Mouse (Mus musculus) heart, postnatal 14 days (tissue): ENCODE measurements around the gene Cnn1. TPM values are rescaled to one million over a fixed set of nuclear protein-coding genes. Genes with fewer than 3 reads are reported as not detected.
"Not testable (repeated sequence)": the region's sequence is repeated elsewhere in the genome, so short reads cannot be mapped to it uniquely, and the experiment has no call there.

Experiments
- DNase-seq, 2 experiments: peaks; one replicate each; pipeline ENCODE4 v3.0.0; 2021 to 2022
- intact Hi-C: fragments of 180-260 bp; cut with DNase I; formaldehyde crosslinking; loops from one replicate; pipeline ENCODE4 v1.15.1; 2025
- total RNA-seq, 2 experiments: library from RNA; stranded (reverse); gene quantifications; 2 replicates each; pipeline ENCODE4 v1.2.3; 2021

Gene Cnn1
- total RNA-seq, 2 experiments from 2014 or later, result 5.4 to 9.5 TPM

DNA sequence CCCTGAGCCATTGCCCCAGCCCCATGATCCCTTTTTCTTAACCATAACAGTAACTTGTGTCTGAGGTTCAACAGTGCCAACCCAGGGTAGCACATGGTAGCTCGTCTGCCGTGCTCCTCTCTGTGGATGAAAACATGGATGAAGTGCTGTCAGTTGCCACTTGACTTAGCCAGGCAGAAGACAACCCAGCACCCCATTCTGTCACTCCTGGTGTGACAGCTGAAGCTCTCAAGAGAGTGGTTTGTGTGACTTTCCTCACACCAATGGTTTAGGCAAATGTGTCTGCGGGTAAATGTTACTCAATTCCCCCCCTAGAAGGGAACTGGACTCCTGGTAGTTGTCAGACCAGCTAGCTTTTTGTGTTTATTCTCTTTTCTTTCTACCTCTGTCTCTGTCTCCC lies 23.0 kb downstream of the Cnn1 start:
- intact Hi-C loops, result no loop called here
- no peak for DNase-seq

DNA sequence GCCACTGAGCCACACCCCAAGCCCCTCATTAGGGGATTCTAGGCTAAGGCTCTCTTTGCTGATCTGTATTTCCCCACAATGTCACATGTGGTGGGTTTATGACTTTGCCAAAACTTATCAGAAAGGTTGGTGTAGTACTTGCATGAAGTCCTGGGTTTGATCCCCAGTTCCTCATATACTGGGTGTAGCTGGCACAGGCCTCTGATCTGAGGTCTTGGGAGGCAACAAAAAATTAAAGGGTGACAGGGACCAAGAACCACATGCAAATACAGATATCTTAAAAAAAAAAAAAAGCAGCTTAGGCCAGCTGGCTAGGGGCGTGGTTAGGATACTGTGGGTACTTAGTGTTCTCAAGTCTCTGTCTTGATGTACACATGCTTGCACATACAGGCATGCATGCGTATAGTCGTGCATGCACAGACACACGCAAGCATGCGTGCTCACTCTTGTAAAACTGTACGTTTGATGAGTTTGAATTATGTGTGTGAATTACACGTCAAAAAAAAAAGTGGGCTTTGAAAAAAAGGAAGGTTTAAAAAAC lies 24.1 kb downstream of the Cnn1 start:
- no peak for DNase-seq
- intact Hi-C loops, result no loop called here

DNA sequence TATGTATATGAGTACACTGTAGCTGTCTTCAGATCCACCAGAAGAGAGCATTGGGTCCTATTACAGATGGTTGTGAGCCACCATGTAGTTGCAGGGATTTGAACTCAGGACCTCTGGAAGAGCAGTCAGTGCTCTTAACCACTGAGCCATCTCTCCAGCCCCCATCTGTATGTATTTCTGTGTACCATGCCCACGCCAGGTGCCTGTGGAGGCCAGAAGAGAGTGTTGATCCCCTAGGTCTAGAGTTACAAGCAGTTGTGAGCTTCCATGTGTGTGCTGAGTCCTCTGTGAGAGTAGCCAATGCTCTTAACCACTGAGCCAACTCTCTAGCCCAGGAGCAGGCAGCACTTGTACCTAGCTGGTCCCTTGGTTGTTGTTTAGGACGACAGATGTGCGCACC lies 25.2 kb downstream of the Cnn1 start:
- no peak for DNase-seq
- intact Hi-C loops, result no loop called here

DNA sequence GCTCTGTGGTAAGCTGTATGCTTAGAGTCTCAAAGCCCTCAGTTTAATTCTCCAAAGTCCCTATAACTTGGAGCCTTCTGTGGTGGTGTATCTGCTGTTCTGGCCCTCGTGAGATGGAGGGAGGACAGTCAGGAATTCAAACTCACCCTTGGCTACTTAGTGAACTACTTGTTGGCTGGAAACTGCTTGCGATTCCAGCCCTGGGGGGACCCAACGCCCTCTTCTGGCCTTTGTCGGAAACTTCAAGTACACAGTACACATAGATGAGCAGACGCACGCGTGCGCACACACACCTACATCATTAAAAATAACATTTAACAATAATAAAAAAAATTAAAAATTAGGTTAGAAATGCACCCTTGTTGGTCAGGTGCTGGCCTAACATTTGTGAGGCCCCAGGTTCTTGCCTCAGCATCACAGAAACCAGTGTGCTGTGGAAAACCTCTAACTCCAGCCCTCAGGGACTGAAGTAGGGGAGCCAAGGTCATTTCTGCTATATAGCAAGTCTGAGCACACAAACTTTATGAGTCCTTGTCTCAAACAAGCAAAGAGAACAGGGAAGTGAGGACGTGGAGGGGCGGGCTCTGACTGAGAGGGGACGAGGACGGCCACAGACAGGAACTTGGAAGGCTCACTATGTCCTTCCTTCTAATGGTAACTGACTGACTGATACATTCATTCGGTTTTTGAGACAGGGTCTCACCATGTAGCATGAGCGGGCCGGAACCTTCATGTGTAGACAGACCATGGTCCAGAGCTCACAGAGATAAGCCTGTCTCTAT lies 26.4 kb downstream of the Cnn1 start:
- intact Hi-C loops, result no loop called here
- no peak for DNase-seq

DNA sequence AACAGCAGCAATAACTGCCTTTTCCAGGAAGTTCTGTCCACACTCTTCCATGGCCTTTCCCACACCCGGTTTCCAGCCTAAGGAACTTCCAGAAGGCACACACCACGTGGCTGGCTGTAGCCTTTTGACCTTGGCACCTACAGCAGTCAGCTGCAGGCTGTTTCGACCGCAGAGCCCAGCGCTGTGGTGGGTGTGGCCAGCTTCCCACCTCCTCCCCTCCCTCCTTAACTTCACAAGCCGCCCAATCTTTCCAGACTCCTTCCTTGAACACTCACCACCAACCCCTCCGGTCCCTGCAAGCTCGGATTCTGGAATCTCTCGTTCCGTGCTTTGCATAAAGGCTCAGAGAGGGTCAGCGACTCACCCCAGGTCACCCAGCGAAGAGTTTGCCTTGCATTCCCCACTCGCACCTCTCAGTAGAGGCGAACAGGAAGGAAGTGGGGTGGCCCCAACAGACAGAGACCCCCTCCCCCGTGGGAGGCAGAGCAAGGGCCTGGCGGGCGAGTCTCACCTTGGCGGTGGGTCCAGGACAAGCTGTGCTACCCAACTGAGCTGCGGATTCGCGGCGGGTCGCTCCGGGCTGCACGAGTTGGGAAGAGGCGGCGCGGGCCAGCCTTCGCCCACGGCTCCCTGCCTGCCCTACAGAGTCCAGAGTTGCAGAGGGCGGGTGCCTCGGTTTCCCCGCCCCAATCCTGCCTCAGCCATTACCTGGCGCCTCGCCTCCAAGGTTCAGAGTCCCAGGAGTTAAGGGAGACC lies 32.4 kb downstream of the Cnn1 start:
- DNase-seq, result peak; percentile 25 to 42
- intact Hi-C loops, result no loop called here

DNA sequence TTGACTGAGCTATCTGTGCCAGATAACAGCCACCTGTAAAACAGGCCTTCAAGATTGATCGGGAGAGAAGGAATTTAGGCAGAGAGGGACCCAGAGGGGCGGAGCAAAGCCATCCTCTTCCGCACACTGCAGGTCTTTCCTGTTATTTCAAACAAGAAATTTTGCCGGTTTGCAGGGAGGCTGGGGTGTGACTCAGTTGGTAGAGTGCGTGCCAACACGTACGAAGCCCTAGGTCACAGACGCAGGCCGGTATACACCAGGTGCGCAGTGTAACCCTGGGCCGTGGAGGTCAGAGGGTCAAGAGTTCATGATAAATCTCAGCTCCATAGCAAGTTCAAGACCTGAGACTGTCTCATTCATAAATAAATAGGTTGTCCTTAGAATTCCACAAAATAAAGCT lies 33.2 kb downstream of the Cnn1 start:
- intact Hi-C loops, result no loop called here
- no peak for DNase-seq

DNA sequence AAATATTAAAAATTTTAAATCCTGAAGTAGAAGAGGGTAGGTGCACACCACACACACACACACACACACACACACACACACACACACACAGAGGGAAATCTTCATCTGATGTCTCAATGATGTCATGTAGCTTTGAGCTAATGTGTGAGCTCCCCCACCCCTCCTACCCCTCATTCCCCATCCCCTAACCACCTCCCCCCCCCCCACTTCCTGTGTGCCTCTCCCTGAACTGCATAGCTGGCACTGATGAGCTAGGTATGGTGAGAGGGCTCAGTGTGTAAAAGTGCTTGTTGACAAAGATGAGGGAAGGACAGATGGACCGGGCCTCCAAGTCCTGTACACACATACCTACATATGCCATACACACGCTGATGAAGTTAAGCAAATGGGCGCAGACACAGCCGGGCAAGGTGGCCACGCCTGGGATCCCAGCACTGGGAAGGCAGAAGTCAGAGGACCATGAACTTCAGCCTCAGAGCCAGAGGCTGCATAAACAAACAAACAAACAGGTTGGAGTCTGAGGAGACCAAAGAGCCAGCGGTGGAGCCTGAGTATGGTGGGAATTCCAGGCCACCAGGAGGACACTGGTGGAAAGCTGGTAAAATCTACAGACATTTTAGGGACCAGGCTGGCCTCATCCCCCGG lies 35.4 kb downstream of the Cnn1 start:
- intact Hi-C loops, result no loop called here
- no peak for DNase-seq

DNA sequence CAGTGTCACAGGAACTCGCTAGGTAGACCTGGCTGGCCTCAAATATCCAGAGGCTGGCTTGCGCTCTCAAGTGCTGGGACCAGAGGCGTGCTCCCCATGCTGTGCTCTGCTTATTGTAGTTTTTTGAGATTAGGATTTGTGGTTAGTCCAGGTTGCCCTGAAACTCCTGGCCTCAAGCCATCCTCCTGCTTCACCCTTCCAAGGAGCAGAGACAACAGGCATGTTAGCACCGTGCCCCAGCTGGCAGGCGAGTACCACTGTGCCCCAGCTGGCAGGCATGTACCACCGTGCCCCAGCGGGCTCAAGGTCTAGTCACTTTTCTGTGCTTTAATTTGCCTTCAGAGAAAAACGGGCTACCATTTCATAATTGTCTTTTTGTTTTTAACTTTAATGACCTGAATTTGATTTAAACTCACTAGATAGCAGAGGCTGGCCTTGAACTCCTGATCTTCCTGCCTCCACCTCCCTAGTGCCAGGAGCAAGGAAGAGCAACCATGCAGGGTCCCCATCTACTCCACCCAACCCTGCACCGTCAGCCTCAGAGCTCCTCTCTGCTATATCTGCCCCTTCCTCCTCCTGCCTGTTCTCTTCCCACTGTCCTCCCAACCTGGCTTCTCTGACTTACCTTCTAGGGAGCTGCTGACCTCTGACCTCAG lies 36.1 kb downstream of the Cnn1 start:
- no peak for DNase-seq
- intact Hi-C loops, result no loop called here

DNA sequence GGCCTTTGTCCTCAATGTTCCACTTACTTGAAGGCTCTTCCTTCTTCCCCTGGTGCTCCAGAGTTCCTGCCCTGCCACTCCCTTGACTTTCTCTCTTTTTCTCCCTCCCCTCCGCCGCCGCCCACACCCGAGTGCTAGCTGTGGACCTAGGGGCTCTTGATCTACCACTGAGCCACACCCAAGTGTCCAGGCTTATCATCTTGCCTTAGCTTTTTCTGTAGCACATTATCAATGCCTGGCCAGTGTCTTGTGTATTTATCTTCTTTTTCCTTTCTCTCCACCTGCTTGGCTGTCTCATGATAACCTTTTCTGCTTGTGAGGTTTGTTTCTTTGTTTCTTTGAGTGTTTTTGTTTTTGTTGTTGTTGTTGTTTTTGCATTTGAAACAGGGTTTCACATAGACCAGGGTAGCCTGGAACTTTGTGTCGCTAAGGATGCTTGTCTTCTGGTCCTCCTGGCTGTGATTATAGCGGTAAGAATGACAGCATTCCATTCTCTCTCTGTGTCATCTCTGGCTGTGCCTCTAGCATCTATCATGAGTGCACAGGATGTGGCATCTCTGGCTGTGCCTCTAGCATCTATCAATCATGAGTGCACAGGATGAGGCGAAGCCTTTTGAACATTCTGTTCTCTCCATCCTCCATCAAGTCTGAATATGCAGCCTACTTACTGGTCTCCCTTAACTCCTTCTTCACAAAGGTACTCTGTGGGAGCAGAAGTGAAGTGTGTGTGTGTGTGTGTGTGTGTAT lies 36.8 kb downstream of the Cnn1 start, which contains the start of gene Acp5:
Gene Acp5, minus strand, starts transcription at position 68 of the 747 bp plus-strand sequence.
- intact Hi-C loops, result no loop called here
- DNase-seq, result no peak

DNA sequence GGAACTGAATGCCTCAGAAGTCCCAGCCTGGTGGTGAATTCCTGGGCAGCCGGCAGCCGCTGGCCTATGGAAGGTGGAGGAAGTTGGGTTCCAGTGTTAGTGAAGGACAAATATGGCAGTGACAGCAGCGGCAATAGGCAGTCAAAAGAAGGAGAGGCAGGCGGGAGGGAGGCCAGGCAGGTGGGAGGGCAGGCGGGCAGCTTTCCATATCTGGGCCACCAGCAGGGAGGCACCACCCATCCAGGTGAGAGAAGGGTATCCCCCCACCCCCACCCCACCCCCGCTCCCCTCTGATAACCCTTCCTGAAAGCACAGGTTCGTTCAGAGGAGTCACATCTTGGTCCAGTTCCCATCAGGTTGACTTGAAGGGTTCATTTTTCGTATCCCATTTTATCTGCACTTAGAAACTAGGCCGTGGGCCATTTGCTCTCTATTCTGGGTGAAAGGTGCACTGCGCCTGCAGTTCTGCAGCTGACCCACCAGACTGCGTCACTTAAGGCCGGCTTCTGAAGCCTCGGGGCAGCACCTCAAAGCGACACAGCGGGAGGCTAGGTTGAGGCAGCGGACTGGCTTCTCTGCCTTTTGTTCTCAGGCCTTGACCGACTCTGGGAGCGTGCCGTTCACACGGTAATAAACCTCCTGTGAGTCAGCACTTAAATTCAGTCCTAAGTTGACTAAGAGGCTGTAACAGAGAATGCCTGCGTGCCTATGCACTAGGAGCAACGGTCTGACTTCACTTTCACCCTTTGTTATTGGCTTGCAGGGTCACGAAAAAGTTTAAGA lies 37.9 kb downstream of the Cnn1 start:
- DNase-seq, result no peak
- intact Hi-C loops, result no loop called here

DNA sequence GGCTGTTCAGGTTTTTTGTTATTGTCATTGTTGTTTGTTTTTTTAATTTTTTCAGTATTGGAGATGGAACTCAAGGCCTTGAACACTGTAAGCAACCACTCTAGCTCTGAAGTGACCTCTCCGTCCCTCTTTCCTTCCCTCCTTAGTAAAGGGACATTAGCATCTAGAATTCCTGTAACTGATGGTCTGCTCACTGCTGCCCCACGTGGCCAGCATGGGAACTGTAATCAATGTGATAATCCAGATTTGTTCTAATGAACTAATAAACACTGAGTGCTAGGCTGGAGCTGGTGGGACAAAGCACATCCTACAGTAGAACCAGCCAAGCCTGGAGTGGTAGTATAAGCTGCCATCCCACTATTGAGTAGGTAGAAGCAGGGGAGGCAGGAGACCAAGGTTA lies 39.5 kb downstream of the Cnn1 start:
- peak; percentile 30 to 47 for DNase-seq
- intact Hi-C loops, result no loop called here

DNA sequence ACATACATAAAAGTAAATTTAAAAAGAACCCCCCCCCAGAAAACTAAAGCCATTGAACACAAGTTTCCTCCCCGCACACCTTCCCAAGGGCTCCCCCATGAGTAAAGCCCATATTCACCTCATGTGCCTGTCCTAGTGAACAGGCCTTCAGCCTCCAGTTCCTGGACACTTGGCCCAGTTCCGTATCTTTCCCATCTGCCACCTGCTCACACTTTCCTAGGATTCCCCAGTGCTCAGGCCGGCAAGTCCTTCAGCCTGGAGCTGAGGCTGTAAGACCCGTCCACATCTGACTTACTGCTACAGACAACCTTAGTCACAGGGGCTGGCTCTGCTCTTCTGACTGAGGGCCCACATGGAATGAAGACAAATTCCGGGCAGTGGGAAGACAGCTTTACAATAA lies 40.7 kb downstream of the Cnn1 start:
- no peak for DNase-seq
- intact Hi-C loops, result loop anchor here (5.0 kb wide), 1 partner anchor 162 kb away; no protein-coding TSS in a partner anchor

DNA sequence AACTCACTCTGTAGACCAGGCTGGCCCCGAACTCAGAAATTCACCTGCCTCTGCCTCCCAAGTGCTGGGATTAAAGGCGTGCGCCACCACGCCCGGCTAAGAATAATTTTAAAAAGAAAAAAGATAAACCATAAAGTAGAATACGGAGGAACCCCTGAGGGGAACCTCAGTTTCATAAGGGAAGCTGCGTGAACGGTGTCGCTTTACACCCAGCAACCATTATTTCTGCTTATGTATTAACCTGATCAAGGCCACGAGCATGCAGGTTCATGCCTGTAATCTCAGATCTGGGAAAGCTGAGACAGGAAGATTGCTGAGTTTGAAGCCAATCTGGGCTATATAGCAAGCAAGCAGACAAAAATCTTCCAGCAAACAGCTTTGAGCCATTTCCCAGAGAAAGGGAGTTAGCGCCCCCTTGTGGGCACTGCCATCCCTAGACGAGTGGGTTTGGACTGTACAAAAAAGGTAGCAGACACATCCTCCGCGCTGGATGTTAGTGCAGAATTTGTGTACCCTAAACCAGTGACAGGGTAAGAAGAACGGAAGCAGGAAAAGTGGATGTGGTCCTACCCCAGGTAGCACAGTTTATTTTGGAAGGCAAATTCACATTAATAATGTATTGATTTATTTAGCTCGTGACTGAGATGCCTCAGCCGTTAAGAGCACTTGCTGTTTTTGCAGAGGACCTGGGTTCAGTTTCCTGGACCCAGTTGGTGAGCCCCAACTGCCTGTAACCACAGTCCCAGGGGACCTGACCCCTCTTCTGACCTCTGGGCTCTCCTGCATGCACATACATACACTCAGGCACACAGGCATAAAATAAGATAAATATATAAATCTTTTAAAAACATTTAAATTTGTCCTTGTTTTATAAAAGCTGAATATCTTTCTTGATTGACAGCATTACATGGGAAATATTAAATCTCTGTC lies 44.4 kb downstream of the Cnn1 start:
- peak; percentile 86 to 92 for DNase-seq
- intact Hi-C loops, result loop anchor here (1.0 to 5.0 kb wide), 2 partner anchors 77 to 166 kb away; no protein-coding TSS in a partner anchor

DNA sequence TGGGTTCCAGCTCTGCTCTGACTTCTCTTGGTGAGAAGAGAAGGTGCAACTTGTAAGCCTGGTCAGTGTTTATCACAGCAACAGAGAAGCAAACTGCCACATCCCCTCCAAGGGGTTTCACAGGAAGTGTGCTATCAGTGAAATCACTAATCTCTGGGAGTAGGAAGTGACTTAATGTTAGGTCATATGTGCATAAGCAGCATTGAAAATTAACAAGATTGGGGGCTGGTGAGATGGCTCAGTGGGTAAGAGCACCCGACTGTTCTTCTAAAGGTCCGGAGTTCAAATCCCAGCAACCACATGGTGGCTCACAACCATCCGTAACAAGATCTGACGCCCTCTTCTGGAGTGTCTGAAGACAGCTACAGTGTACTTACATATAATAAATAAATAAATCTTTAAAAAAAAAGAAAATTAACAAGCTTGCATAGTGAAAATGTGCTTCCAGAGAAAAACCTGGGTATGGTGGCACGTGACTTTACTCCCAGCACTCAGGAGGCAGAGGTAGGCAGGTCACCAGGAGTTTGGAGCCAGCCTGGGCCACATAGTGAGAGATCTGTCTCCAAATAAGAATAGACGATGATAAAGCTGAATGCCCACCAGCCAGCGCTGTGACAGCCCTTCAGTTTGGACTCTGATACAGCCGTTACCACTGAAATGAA lies 45.4 kb downstream of the Cnn1 start:
- intact Hi-C loops, result loop anchor here (5.0 kb wide), 1 partner anchor 167 kb away; no protein-coding TSS in a partner anchor
- DNase-seq, result no peak

DNA sequence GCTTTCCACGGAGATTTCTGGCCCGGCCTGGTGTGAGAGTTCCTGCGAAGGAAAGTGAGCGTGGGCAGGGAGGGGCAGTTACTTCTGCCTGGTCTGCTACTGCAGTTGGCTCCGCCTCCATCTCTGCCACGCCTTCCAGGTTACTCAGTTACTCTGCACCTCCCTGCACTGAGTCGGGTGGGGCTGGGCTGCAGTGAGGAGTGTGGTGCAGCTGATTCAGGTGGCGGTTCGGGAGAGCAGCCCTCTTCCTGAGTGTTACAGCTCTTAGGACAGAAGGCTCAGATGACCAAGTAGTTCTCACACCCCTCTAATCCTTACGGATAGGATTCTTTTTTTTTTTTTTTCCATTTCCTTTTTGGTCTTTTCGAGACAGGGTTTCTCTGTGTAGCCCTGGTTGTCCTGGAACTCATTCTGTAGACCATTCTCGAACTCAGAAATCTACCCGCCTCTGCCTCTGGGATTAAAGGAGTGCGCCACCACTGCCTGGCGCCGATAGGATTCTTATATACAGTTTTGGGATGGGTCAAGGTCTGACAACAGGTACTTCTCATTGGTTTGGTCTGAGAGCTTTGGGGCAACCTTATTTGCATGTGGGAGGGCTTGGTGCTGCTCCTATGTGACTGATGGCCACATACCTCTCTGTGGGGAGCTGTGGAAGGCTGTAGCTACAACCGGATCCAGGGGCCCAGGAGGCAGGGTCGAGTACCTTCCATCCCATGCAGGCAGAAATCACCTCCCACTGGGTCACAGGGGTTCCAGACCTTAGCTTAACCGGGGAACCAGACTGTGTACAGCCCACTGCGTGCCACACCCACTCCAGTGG lies 50.6 kb downstream of the Cnn1 start:
- intact Hi-C loops, result no loop called here

DNA sequence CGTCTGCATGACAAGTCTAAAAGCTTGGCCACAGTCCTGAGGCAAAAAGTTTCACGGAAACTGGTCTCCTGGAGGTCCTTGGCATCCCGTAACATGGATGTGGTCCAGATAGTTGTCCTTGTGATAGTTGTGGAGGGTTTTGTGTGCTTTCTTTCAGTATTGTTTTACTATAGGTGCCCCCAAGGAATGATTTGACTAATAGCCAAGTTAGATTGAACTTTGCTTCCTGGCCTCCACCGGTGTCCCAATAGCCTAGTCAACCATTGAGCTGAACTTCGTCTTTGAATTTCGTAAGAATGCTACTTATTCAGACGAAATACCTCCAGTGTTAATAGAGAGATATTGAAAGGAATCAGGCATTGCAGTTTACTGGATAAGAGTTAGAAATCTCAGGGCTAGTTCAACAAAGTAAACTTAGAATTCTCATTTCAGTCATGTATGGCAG lies 51.3 kb downstream of the Cnn1 start:
- DNase-seq, intact Hi-C loops: not testable (repeated sequence)

More for the DNA sequence above, 50.6 kb downstream of the Cnn1 start:
- DNase-seq, result no peak
